Mouse (Mus musculus): Measurements from ENCODE around the gene Maf.

DNA sequence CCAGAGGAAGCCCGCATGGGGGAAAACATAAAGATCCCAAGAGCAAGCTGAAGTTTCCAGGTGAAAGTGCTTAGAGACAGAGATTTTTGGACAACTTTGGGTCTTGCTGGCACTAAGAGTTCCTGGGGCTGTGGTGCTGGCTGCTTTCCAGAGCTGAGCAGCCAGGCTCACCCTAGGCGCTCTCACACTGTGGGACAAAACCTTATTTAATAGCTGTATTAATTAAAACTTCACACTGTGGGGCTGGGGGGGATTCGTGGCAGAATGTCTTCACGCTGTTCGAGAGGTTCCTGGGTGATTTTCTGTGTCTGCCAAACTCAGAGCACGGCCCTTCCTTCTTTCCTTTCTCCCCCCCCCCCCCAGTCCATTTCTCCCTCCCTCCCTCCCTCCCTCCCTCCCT is 24.8 kb upstream of the Maf start:
- TF ChIP-seq CTCF (IDR thresholded peaks at IDR 0.05; ENCODE audit: low read depth) (no peak), EP300 (IDR thresholded peaks at IDR 0.05; ENCODE audit: low read depth) (no peak)

All from heart, postnatal 0 days (tissue).